Mouse (Mus musculus): Measurements from ENCODE around the gene Cadm2.

GRCm38 (mm10) chr16:67076169-67076895, 544.4 kb downstream of the Cadm2 start:
- TF ChIP-seq GATA1 (IDR thresholded peaks at IDR 0.05; ENCODE audit: low read length) (no peak), TAL1 (IDR thresholded peaks at IDR 0.05; ENCODE audit: low read length) (no peak)
